In genomic region chr13:43567141-43567891, GRCm38 (mm10) we compare ENCODE assay signal across 12 mouse cellular contexts. TPM values are rescaled to one million over a fixed set of nuclear protein-coding genes. Genes with fewer than 3 reads are reported as not detected.
DNase-seq lines count a peak whose midpoint lies in the region; ATAC-seq lines count a peak whose summit lies in the region.
"Had no signal": no experiment of that assay in that cellular context is flagged by ENCODE, and none has a peak within 500 bp of the region (broad histone marks: within the 10 kb centered on the region; RNA-seq: fewer than 3 reads in every experiment).

No protein-coding gene starts in this region.

- WGBS in forebrain, embryonic 12.5 days = 61% methylated on average over 24 of the region's 25 CpGs
- WGBS in forebrain, embryonic 11.5 days = 66% methylated on average over 24 of the region's 25 CpGs
- WGBS in intestine, embryonic 14.5 days = 62% methylated on average over 25 of the region's 25 CpGs

- H3K4me3 ChIP-seq in forebrain, embryonic 12.5 days (replicated peaks) = no peak overlapping the region
- H3K4me3 ChIP-seq in forebrain, embryonic 11.5 days (ENCODE audit: low read depth, low read length) = no peak overlapping the region
- H3K4me3 ChIP-seq in intestine, embryonic 14.5 days (ENCODE audit: low read depth, low read length) = no peak overlapping the region
- H3K4me3 ChIP-seq: hindbrain, embryonic 15.5 days; neural tube, embryonic 13.5 days had no signal

- no peak overlapping the region for H3K9ac ChIP-seq in forebrain, embryonic 12.5 days
- H3K9ac ChIP-seq in forebrain, embryonic 11.5 days (ENCODE audit: low read length) = no peak overlapping the region
- H3K9ac ChIP-seq in intestine, embryonic 14.5 days (ENCODE audit: low read length) = no peak overlapping the region
- H3K9ac ChIP-seq: hindbrain, embryonic 15.5 days; neural tube, embryonic 13.5 days had no signal

- peaks cover 6% of the 10 kb centered on the region; the same call in 1 of the 2 replicates for H3K9me3 ChIP-seq in forebrain, embryonic 12.5 days
- no peaks in the 10 kb centered on the region for H3K9me3 ChIP-seq in forebrain, embryonic 11.5 days (ENCODE audit: control insufficient read depth, low read length)
- 0 out of 2 replicates have a peak, but pooled peaks cover 6% of the 10 kb centered on the region for H3K9me3 ChIP-seq in intestine, embryonic 14.5 days (ENCODE audit: control insufficient read depth, low read length)
- H3K9me3 ChIP-seq: hindbrain, embryonic 15.5 days had no signal

- 0 out of 2 replicates have a peak, but pooled peaks cover 12% of the 10 kb centered on the region for H3K27me3 ChIP-seq in forebrain, embryonic 12.5 days
- no peaks in the 10 kb centered on the region for H3K27me3 ChIP-seq in forebrain, embryonic 11.5 days (ENCODE audit: control insufficient read depth, insufficient read depth, low read length)
- H3K27me3 ChIP-seq in intestine, embryonic 14.5 days (replicated peaks; ENCODE audit: control insufficient read depth, insufficient read depth, low read length) = no peaks in the 10 kb centered on the region
- H3K27me3 ChIP-seq: neural tube, embryonic 13.5 days had no signal

- H3K4me1 ChIP-seq in forebrain, embryonic 12.5 days = peaks cover 11% of the 10 kb centered on the region
- H3K4me1 ChIP-seq in forebrain, embryonic 11.5 days (replicated peaks; ENCODE audit: control insufficient read depth, insufficient read depth, low read length) = no peaks in the 10 kb centered on the region
- H3K4me1 ChIP-seq in intestine, embryonic 14.5 days (replicated peaks; ENCODE audit: control insufficient read depth, insufficient read depth, low read length) = no peaks in the 10 kb centered on the region

- no peak overlapping the region for H3K4me2 ChIP-seq in forebrain, embryonic 12.5 days
- H3K4me2 ChIP-seq in forebrain, embryonic 11.5 days (ENCODE audit: low read depth, low read length, severe bottlenecking) = no peak overlapping the region
- H3K4me2 ChIP-seq in intestine, embryonic 14.5 days (ENCODE audit: low read length) = no peak overlapping the region
- H3K4me2 ChIP-seq: hindbrain, embryonic 15.5 days; neural tube, embryonic 13.5 days had no signal

- H3K36me3 ChIP-seq in forebrain, embryonic 12.5 days (replicated peaks) = no peaks in the 10 kb centered on the region
- no peaks in the 10 kb centered on the region for H3K36me3 ChIP-seq in forebrain, embryonic 11.5 days (ENCODE audit: control insufficient read depth, insufficient read depth, low read length)
- no peaks in the 10 kb centered on the region for H3K36me3 ChIP-seq in intestine, embryonic 14.5 days (ENCODE audit: control insufficient read depth, insufficient read depth, low read length)
- H3K36me3 ChIP-seq: hindbrain, embryonic 15.5 days; neural tube, embryonic 13.5 days had no signal

- no peak for DNase-seq in forebrain, embryonic 11.5 days (ENCODE audit: low spot score)
- peak; percentile 37 to 39 for DNase-seq in left cerebral cortex, adult 18-20 months (ENCODE audit: low spot score in 2 of 2)
- no peak for DNase-seq in left cerebral cortex, adult 9 months (ENCODE audit: low spot score in 2 of 2)
- peak; percentile 83 for DNase-seq in brain, adult 2 months (ENCODE audit: low read depth, low spot score)
- no peak for DNase-seq in intestine, embryonic 14.5 days (ENCODE audit: low spot score)
- no peak for DNase-seq in adrenal gland, postnatal 10 days
- DNase-seq in adipocyte (ENCODE audit: low spot score) = no peak

- 0 out of 2 replicates have a peak, but pooled peaks have one; percentile 36 for ATAC-seq in forebrain, embryonic 12.5 days (ENCODE audit: low FRiP score)
- ATAC-seq in forebrain, embryonic 11.5 days (replicated peaks; ENCODE audit: low FRiP score) = no peak
- no peak for ATAC-seq in intestine, embryonic 14.5 days (replicated peaks; ENCODE audit: low FRiP score, low TSS enrichment, low read depth)

- H3K27ac ChIP-seq in forebrain, embryonic 12.5 days = peak overlapping the region; percentile 21; the same call in 1 of the 2 replicates
- no peak overlapping the region for H3K27ac ChIP-seq in forebrain, embryonic 11.5 days (ENCODE audit: low read depth, low read length)
- peak overlapping the region; percentile 57; the same call in 1 of the 2 replicates for H3K27ac ChIP-seq in intestine, embryonic 14.5 days (ENCODE audit: low read depth)
- H3K27ac ChIP-seq: hindbrain, embryonic 15.5 days; macrophage; neural tube, embryonic 13.5 days had no signal

RNA-seq across cellular contexts. Expression of gene Mcur1, which starts 7.3 kb away (rescaled TPM):
- polyA plus RNA-seq in forebrain, embryonic 12.5 days (2016; fragmentation: Nextera tagmentation; extraction: Ambion mirVana) = 11.7 and 11.8 TPM in 2 replicates
- polyA plus RNA-seq in forebrain, embryonic 11.5 days (2014; fragmentation: Nextera tagmentation; extraction: Ambion mirVana) = 12.2 and 12.9 TPM in 2 replicates
- total RNA-seq in left cerebral cortex, adult 18-20 months (2021) = 10 to 100 TPM; 17.1 to 17.9 TPM
- polyA plus RNA-seq in intestine, embryonic 14.5 days (2014; fragmentation: Nextera tagmentation; extraction: Ambion mirVana) = 11.2 and 13.1 TPM in 2 replicates
- 10 to 100 TPM; 66.3 to 83.1 TPM for total RNA-seq in adrenal gland, postnatal 10 days (2021)

RNA-seq across cellular contexts. Expression of gene Rnf182, which starts 48.2 kb away (rescaled TPM):
- polyA plus RNA-seq in forebrain, embryonic 12.5 days (2016; fragmentation: Nextera tagmentation; extraction: Ambion mirVana) = 17.0 and 18.7 TPM in 2 replicates
- 10.0 and 13.5 TPM in 2 replicates for polyA plus RNA-seq in forebrain, embryonic 11.5 days (2014; fragmentation: Nextera tagmentation; extraction: Ambion mirVana)
- total RNA-seq in left cerebral cortex, adult 18-20 months (2021) = 1 to 10 TPM; 8.1 to 9.9 TPM
- 1.5 and 2.2 TPM in 2 replicates for polyA plus RNA-seq in intestine, embryonic 14.5 days (2014; fragmentation: Nextera tagmentation; extraction: Ambion mirVana)
- total RNA-seq in adrenal gland, postnatal 10 days (2021) = 1 to 10 TPM; 1.7 to 2.5 TPM
- total RNA-seq: heart, adult 18-20 months had no signal
- polyA plus RNA-seq: macrophage had no signal

Comparison
In these comparisons a context has a peak if more than half of its experiments do, and no peak if none do; other contexts are left out.
1. DNase-seq: peak in left cerebral cortex, adult 18-20 months (2 of 2) and brain, adult 2 months (single experiment); none in forebrain, embryonic 11.5 days (single experiment), left cerebral cortex, adult 9 months (0 of 2), intestine, embryonic 14.5 days (single experiment), adrenal gland, postnatal 10 days (single experiment) and adipocyte (single experiment).